Mouse (Mus musculus): ENCODE results near the gene Ctnnd2. TPM values are rescaled to one million over a fixed set of nuclear protein-coding genes. Genes with fewer than 3 reads are reported as not detected.

Gene Ctnnd2
- polyA plus RNA-seq, 1 experiment: 87.7 TPM

GRCm38 (mm10) chr15:30471280-30471966 lies 299.0 kb downstream of the Ctnnd2 start:
- no peak for TF ChIP-seq POLR2A (IDR thresholded peaks at IDR 0.05; ENCODE audit: borderline replicate concordance, insufficient read depth, low read length)
- TF ChIP-seq CTCF (IDR thresholded peaks at IDR 0.05; ENCODE audit: borderline replicate concordance, insufficient read depth, low read depth, low read length): no peak
- peak; percentile 20 to 49 for DNase-seq
- Histone ChIP-seq H3K4me1 (ENCODE audit: control insufficient read depth, insufficient read depth, low read length) (peaks cover 4% of the 10 kb centered on the region; the same call in 1 of the 2 replicates), H3K4me3 (replicated peaks; ENCODE audit: insufficient read depth, low read depth, low read length) (no peak overlapping the region), H3K27ac (ENCODE audit: insufficient read depth, low read length) (no peak overlapping the region), H3K27me3 (ENCODE audit: control insufficient read depth, insufficient read depth, low read length) (no peaks in the 10 kb centered on the region)
- WGBS: 10% methylated on average over 6 of the region's 6 CpGs

DNA sequence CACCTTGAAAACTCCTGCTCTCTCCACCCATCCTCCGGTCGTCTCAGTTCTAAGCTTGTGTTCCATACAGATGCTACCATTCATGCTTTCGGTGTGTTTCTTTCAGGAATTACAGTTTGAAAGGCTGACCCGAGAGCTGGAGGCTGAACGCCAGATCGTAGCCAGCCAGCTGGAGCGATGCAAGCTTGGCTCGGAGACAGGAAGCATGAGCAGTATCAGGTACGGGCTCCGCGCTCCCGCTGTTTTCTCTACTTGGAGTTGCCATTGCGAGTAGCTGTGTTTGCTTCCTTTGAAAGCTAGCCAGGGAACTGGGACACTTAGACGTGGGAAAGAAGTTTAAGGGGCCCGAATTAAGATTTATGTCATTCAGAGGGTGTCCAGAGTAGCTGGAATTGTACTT lies 308.3 kb downstream of the Ctnnd2 start:
- Histone ChIP-seq H3K27ac (ENCODE audit: insufficient read depth, low read length) (no peak overlapping the region), H3K27me3 (ENCODE audit: control insufficient read depth, insufficient read depth, low read length) (no peaks in the 10 kb centered on the region), H3K4me3 (replicated peaks; ENCODE audit: insufficient read depth, low read depth, low read length) (no peak overlapping the region), H3K4me1 (ENCODE audit: control insufficient read depth, insufficient read depth, low read length) (no peaks in the 10 kb centered on the region)
- whole genome bisulfite sequencing: 2% methylated on average over 15 of the region's 15 CpGs
- TF ChIP-seq POLR2A (IDR thresholded peaks at IDR 0.05; ENCODE audit: borderline replicate concordance, insufficient read depth, low read length) (no peak), CTCF (IDR thresholded peaks at IDR 0.05; ENCODE audit: borderline replicate concordance, insufficient read depth, low read depth, low read length) (no peak)
- DNase-seq: peak; percentile 84 to 90

DNA sequence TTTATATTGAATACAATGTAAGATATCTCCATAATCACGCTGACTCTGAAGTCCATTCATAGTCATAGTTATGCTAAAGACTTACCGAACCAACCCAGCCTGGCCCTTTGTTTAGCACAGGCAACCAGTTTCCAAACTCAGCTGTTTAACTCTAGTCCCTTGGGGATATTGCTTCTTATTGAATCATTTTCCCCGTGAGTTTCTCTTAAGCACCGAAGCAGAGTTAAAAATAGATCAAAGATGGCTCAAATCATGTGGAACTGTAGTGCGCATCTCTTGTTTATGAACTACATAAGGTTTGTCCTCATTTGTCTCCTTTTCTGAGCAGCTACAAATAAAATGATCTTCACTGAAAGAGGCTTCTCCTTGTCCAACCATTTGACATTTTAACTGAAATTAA lies 334.1 kb downstream of the Ctnnd2 start:
- Histone ChIP-seq H3K27ac (ENCODE audit: insufficient read depth, low read length) (no peak overlapping the region), H3K4me3 (replicated peaks; ENCODE audit: insufficient read depth, low read depth, low read length) (no peak overlapping the region), H3K4me1 (ENCODE audit: control insufficient read depth, insufficient read depth, low read length) (no peaks in the 10 kb centered on the region), H3K27me3 (ENCODE audit: control insufficient read depth, insufficient read depth, low read length) (no peaks in the 10 kb centered on the region)
- WGBS: 48% methylated on average over 5 of the region's 5 CpGs
- no peak for DNase-seq
- TF ChIP-seq CTCF (IDR thresholded peaks at IDR 0.05; ENCODE audit: borderline replicate concordance, insufficient read depth, low read depth, low read length) (no peak), POLR2A (IDR thresholded peaks at IDR 0.05; ENCODE audit: borderline replicate concordance, insufficient read depth, low read length) (no peak)

- no peaks in the 10 kb centered on the region for H3K27me3 ChIP-seq (ENCODE audit: control insufficient read depth, insufficient read depth, low read length)
- H3K4me3 ChIP-seq (replicated peaks; ENCODE audit: insufficient read depth, low read depth, low read length): no peak overlapping the region
- peaks cover 7% of the 10 kb centered on the region; the same call in 1 of the 2 replicates for H3K4me1 ChIP-seq (ENCODE audit: control insufficient read depth, insufficient read depth, low read length)
- H3K27ac ChIP-seq (ENCODE audit: insufficient read depth, low read length): no peak overlapping the region
- no peak for TF ChIP-seq CTCF (IDR thresholded peaks at IDR 0.05; ENCODE audit: borderline replicate concordance, insufficient read depth, low read depth, low read length)
- TF ChIP-seq POLR2A (IDR thresholded peaks at IDR 0.05; ENCODE audit: borderline replicate concordance, insufficient read depth, low read length): no peak
- no peak for DNase-seq
- WGBS: 79% methylated on average over 3 of the region's 3 CpGs
These were observed 340.1 kb downstream of the Ctnnd2 start for GRCm38 (mm10) chr15:30512467-30512866.

DNA sequence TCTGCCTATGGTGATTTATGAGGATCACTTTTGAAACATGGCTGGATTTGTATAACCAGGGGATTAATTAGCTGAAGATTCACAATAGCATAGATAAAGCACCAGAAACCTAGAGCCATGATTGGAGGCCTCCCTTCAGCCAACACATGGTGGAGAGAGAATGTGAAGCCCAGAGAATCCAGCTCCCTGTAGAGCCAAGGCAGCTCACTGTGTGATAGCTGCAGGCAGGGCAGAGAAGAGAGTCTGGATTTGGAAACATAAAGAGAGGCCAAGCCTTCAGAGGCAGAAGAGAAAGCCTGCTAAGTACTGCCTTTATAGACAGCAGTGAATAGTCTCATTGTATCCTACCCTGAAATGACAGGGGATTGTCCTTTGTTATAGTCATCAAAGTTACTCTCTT lies 340.7 kb downstream of the Ctnnd2 start:
- TF ChIP-seq CTCF (IDR thresholded peaks at IDR 0.05; ENCODE audit: borderline replicate concordance, insufficient read depth, low read depth, low read length) (no peak), POLR2A (IDR thresholded peaks at IDR 0.05; ENCODE audit: borderline replicate concordance, insufficient read depth, low read length) (no peak)
- H3K4me1 ChIP-seq (ENCODE audit: control insufficient read depth, insufficient read depth, low read length): peaks cover 7% of the 10 kb centered on the region; the same call in 1 of the 2 replicates
- DNase-seq: peak in 1 of 2 experiments; percentile 18
- H3K27ac ChIP-seq (ENCODE audit: insufficient read depth, low read length): no peak overlapping the region
- no peak overlapping the region for H3K4me3 ChIP-seq (replicated peaks; ENCODE audit: insufficient read depth, low read depth, low read length)
- H3K27me3 ChIP-seq (ENCODE audit: control insufficient read depth, insufficient read depth, low read length): no peaks in the 10 kb centered on the region

GRCm38 (mm10) chr15:30515425-30515824 lies 343.0 kb downstream of the Ctnnd2 start:
- Histone ChIP-seq H3K4me3 (replicated peaks; ENCODE audit: insufficient read depth, low read depth, low read length) (no peak overlapping the region), H3K27ac (ENCODE audit: insufficient read depth, low read length) (no peak overlapping the region), H3K27me3 (ENCODE audit: control insufficient read depth, insufficient read depth, low read length) (no peaks in the 10 kb centered on the region), H3K4me1 (ENCODE audit: control insufficient read depth, insufficient read depth, low read length) (peaks cover 7% of the 10 kb centered on the region; the same call in 1 of the 2 replicates)
- peak; percentile 47 to 55 for DNase-seq
- 48% methylated on average over 4 of the region's 4 CpGs for WGBS
- TF ChIP-seq POLR2A (IDR thresholded peaks at IDR 0.05; ENCODE audit: borderline replicate concordance, insufficient read depth, low read length): no peak
- TF ChIP-seq CTCF (IDR thresholded peaks at IDR 0.05; ENCODE audit: borderline replicate concordance, insufficient read depth, low read depth, low read length): no peak

GRCm38 (mm10) chr15:30541459-30541858 lies 369.1 kb downstream of the Ctnnd2 start:
- no peak for DNase-seq
- Histone ChIP-seq H3K27me3 (ENCODE audit: control insufficient read depth, insufficient read depth, low read length) (no peaks in the 10 kb centered on the region), H3K4me3 (replicated peaks; ENCODE audit: insufficient read depth, low read depth, low read length) (no peak overlapping the region), H3K27ac (ENCODE audit: insufficient read depth, low read length) (no peak overlapping the region), H3K4me1 (ENCODE audit: control insufficient read depth, insufficient read depth, low read length) (no peaks in the 10 kb centered on the region)
- 66% methylated on average over 5 of the region's 5 CpGs for WGBS
- no peak for TF ChIP-seq POLR2A (IDR thresholded peaks at IDR 0.05; ENCODE audit: borderline replicate concordance, insufficient read depth, low read length)
- no peak for TF ChIP-seq CTCF (IDR thresholded peaks at IDR 0.05; ENCODE audit: borderline replicate concordance, insufficient read depth, low read depth, low read length)

DNA sequence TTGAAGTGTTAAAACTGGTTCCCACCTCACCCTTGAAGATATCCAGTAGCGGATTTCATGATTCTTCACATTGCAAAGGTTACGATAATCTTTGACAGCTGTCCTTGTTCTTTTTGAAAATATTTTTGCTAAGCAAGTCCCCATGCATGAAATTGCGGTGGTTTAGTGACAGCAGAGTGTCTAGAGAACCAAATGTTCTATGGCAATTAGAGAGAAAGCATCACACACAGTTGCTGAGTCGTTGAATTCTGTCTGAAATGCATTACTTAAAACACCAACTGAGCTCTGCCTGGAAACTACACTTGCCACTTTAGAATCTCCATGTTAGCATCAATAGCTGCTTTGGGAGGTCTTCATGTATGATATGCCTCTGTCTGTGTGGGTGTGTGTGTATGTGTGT lies 375.9 kb downstream of the Ctnnd2 start:
- TF ChIP-seq POLR2A (IDR thresholded peaks at IDR 0.05; ENCODE audit: borderline replicate concordance, insufficient read depth, low read length) (no peak), CTCF (IDR thresholded peaks at IDR 0.05; ENCODE audit: borderline replicate concordance, insufficient read depth, low read depth, low read length) (no peak)
- no peaks in the 10 kb centered on the region for H3K27me3 ChIP-seq (ENCODE audit: control insufficient read depth, insufficient read depth, low read length)
- DNase-seq: no peak
- H3K4me1 ChIP-seq (ENCODE audit: control insufficient read depth, insufficient read depth, low read length): no peaks in the 10 kb centered on the region
- H3K27ac ChIP-seq (ENCODE audit: insufficient read depth, low read length): no peak overlapping the region
- WGBS: 83% methylated on average over 4 of the region's 4 CpGs
- H3K4me3 ChIP-seq (replicated peaks; ENCODE audit: insufficient read depth, low read depth, low read length): no peak overlapping the region

Data from cerebellum, adult 2 months (tissue).